Mouse (Mus musculus) testis, adult 2 months (tissue): ENCODE measurements at regions not wholly inside any gene's neighbourhood (a gene's known extent, or its start where the extent isn't known, plus 50 kb on each side); places are given as distances from the start of the nearest gene placed in this dataset.

Experiments used
- CTCF ChIP-seq: fragments of 200-500 bp; IDR thresholded peaks from 2 replicates; pipeline ENCODE4 v1.5.1; 2012; ENCODE audit warnings: low read depth, mild to moderate bottlenecking, inconsistent platforms, low read length, moderate library complexity; ENCODE audit not compliant: control insufficient read depth, insufficient read depth, insufficient replicate concordance
- POLR2A ChIP-seq: fragments of 200-500 bp; IDR thresholded peaks from 2 replicates; pipeline ENCODE4 v1.6.1; 2012; ENCODE audit warnings: low read depth, mild to moderate bottlenecking, inconsistent platforms, low read length, moderate library complexity; ENCODE audit not compliant: control insufficient read depth

GRCm38 (mm10) chr5:28970404-28970803 is 225.4 kb upstream of the Rnf32 start:
- TF ChIP-seq POLR2A = no peak
- no peak for TF ChIP-seq CTCF
